Mouse (Mus musculus): ENCODE data around the gene Chd2. TPM values are rescaled to one million over a fixed set of nuclear protein-coding genes. Genes with fewer than 3 reads are reported as not detected.
A peak's percentile ranks its signal among the peaks of the same experiment; 100 is the strongest.

Gene Chd2
- total RNA-seq, 2 experiments from 2014 or later: 35.8 to 59.8 TPM

DNA sequence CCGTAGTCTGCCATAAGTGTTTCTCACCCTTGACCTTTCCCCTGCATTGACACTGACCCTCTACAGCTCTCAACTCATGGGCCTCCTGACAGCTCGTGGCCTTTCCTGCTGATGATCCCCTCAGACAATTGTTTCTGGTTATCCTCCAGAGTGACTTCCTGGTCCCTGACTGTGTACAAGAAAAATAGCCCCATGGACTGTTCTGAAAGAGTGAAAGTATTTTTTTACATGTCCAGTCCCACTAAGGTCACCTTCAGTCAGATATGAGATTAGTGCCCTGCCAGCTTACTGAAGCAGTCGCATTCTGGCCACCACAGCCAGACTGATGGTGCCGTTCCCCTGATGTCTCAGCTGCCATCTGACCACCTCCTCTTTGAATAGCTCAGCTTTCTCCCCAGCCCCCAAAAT, 26.1 kb upstream of the Chd2 start:
- DNase-seq (ENCODE audit: low spot score in 2 of 2): no peak
- intact Hi-C loops (cut with DNase I): no loop called here

DNA sequence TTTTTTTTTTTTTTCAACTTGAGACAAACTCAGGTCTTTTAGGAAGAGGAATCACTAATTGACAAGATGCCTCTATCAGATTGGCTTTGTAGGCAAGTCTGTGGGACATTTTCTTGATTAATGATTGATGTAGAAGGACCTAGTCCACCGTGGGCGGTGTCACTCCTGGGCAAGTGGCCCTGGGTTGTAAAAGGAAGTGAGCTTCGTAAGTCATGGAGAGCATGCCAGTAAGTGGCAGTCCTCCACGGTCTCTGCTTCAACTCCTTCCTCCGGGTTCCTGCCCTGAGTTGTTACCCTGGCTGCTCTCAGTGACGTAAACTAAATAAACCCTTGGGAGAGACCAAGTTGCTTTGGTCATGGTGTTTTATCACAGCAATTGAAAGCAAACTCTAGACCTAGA, 22.5 kb upstream of the Chd2 start:
- DNase-seq (ENCODE audit: low spot score in 2 of 2): no peak
- intact Hi-C loops (cut with DNase I): no loop called here

DNA sequence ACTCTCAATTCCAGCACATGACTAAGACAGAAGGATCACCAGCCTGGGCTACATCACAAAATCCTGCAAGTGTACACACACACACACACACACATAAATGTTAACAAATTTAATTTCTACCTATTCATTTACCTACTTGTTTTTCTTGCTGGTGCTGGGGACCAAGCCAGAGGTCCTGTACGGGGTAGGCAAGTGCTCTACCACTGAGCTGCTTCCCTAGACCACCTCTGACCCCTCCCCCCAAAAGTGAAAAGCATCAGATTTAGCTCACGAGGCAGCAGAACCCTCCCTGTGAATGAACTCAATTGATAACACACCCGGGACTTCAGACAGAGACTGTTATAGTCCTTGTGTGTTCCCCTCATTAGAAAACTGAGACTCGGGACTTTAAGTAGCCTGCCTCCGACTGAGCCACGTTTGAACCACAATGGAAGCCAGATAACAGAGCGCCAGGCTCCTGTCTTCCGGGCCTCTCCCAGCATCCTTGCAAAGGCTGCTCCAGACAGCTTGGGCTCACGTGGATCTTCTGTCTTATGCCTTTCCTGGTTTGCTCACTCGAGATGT, 19.9 kb upstream of the Chd2 start:
- DNase-seq (ENCODE audit: low spot score in 2 of 2): no peak
- intact Hi-C loops (cut with DNase I): no loop called here

DNA sequence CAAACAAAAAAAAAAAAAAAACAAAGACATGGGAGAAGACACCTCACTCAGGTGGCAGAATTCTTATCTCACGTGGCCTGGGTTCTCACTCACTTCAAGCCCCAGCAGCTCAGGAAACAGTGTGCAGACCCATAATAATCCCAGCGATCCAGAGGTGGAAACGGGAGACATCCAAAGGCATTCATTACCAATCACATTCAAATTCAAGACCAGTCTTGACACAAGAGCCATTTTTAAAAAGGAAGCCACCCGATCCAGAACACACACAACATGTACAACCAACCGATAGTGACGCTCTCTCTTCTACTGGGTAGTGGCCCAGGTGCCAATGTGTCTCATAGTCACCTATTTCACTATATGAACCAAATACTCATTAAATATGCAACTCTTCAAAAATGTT, 19.2 kb upstream of the Chd2 start:
- intact Hi-C loops (cut with DNase I): no loop called here

DNA sequence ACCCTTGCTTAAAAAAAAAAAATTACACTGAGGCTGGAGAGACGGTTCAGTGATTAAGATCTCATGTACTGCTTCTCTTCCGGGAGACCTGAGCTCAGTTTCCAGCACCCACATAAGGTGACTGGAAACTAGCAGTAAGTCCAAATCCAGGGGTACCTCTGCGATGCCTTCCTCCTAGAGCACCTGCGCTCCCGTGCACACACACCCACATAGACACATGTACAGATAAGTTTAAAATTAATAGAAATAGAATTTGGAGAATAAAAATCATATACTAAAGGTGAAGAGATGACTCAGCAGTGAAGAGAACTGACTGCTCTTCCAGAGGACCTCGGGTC, 18.2 kb upstream of the Chd2 start:
- DNase-seq (ENCODE audit: low spot score in 2 of 2): no peak
- intact Hi-C loops (cut with DNase I): loop anchor here (5.0 kb wide), 1 partner anchor 32 kb away; no protein-coding TSS in a partner anchor

More for the DNA sequence above, 19.2 kb upstream of the Chd2 start:
- DNase-seq (ENCODE audit: low spot score in 2 of 2): no peak

DNA sequence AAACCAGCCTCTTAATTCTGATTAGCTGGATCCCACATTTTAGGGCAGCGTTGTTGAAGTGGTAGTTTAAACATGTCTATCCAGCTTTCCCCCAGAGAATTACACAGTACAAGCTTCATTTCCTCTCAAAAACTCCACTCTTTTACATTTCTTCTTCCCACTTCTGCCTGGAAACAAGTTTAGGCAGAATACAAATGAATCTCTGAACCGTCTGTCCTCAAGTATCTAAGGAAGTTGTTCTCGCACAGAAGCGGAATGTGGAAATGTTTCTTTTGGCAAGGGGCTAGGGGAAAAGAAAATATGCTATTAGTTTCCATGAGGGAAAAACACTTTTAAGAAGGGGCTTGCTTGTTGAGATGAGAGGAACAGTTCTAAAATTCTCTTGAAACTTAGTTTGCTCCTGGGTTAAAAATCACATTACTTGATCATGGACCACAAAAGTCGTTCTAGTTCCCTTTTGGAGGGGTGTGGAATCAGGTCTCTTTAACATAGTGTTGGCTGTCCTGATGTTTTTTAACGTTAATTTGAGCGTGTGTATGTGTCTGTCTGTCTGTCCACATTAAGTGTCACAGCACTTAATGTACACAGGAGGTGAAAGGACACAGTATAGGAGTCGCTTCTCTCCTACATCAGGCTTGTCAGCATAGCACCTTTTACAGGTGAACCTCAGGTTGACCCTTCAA, 17.7 kb upstream of the Chd2 start:
- intact Hi-C loops (cut with DNase I): loop anchor here (5.0 kb wide), 1 partner anchor 33 kb away; no protein-coding TSS in a partner anchor
- no peak for DNase-seq (ENCODE audit: low spot score in 2 of 2)

DNA sequence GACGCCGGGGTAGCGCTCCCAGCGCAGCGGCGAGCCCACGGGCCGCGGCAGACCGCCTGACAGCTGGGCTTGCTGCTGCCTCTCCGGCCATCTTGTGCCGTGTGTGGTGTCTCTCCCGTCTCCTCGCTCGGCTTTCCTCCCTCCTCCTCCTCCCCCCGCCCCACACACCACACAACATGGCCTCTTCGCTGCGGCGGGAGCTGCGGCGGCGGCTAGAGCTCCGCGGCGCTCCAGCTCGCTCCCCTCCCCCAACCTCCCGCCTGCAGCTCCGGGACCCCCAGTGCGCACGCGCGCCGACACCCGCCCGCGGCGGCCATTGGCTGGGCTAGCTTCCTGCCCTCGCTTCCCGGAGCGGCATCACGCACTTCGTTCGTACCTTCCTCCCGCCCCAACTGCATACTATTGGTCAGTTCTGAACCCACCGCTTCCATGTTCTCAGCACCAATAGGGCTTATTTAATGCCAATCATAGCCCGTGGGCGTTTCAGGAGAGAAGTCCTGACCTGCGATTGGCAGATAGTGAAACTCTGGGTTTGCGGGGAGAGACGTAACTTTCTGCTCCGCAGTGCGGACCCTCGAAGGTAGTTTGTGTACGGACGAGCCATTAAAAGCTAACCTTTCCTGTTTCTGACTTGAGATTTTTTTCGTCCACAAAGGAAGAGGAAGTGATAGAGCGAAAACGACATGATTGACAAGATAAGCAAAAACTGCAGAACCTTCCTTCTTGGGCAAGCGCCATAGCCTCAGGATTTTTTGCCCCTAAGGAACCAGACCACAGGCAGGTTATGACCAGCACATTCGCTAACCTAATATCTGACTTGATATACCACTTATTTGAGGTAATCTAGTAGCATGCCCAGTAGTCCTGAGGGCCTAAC, 16.9 kb upstream of the Chd2 start:
- intact Hi-C loops (cut with DNase I): loop anchor here (1.0 to 5.0 kb wide), 2 partner anchors 34 to 60 kb away; no protein-coding TSS in a partner anchor
- DNase-seq (ENCODE audit: low spot score in 2 of 2): peak; percentile 99 to 100

DNA sequence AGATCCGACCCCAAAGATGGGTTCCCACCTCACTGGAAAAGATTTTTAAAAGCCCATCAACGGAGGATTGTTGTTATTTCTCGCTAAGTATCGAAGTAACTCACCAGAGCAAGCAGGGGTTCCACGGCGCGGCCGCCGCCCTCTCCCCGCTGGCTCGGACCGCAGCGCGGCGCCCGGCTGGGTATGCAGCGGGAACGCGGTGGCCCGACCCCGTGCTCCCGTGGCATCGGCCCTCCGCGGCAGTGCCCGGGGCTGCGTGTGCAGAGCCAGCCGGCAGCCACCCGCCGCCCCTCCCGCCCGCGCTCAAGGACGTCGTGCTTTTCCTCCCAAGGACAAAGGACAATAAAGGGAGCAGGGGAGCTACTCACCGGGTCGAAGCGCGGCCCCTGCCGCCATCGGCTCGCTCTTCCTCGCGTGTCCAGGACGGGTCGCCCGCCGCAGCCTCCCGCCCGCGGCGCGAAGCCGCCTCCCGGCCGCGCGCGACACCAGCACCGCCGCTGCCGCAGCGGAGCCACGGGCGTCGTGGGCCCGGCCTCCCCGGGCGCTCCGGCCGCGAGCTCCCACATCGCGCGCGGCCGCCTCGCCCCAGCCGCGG, 16.1 kb upstream of the Chd2 start:
- DNase-seq (ENCODE audit: low spot score in 2 of 2): peak; percentile 46 to 60
- intact Hi-C loops (cut with DNase I): loop anchor here (1.0 to 5.0 kb wide), 4 partner anchors 17 to 61 kb away; partner anchors contain the start of gene Chd2

DNA sequence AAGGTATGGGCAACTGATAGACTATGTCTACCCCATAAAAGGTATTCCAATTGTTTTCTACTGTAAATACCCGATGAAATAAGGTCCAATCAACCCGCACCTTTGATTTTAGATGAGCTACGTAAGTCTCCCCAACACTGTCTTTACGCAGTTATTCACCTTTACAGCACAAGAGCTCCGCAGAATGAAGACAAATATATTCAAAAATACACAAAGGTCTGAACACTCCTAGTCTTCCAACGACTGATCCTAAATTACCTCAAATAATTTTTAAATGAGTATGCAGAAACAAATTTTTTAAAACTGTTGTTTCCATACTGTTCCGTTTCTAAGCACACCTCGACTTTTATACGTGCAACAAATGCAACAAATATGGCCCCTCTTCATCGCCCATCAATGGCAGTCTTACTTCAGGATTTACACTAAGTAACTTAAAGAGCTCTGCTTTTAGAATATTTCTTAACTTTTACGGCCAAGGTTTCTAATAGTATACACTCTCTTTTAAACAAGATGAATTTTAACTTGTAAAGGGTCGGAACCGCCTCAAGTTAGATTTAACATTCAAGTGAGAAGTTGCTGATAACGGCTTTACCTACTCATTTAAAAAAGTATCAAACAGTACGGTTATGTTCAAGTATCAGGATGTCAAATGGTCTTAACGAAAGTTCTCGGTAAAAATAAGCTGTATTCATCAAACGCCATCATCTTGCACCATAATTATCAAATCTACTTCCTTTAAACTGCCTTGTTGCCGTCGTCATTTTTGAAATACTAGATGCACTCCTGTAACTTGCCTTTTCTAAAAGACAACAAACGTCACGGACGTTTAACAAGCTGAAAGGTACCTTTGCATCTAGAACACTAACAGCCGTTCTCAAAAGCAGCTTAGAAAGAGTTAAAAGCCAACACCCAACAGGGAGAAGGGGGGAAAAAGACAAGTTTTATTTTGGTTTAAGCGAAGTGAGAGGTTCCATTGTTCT, 15.3 kb upstream of the Chd2 start:
- intact Hi-C loops (cut with DNase I): loop anchor here (2.0 to 5.0 kb wide), 3 partner anchors 16 to 52 kb away; partner anchors contain the start of gene Chd2
- DNase-seq (ENCODE audit: low spot score in 2 of 2): no peak

DNA sequence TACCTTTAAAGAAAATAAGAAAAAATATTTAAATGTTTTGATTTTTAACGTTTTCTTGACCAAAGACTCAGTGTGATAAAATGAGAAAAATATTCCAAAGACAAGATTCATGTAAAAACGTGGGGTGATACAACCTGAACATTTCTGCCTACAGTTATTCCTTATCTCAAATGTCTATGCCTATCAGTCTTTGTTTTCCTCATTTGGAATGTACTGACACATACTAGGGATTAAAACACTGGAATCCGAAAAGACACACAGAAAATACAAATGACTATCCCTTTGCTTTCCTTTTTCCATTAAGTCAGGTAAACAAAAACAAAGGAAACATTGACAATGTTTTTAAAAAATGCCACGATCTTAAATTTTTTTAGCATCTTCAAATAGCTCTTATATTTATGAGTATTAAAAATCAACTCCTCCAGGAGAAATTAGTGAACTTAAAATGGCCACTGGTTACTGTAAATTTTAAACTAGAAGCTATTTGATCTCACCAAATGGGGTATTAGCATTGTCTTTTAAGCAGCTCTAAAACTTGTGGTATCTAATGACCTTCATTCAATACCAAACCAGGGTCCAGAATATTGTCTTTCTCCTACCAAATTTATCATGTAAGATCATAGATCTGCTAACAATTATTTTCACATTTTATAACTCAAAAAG, 14.4 kb upstream of the Chd2 start:
- intact Hi-C loops (cut with DNase I): loop anchor here (2.0 to 5.0 kb wide), 3 partner anchors 15 to 53 kb away; partner anchors contain the start of gene Chd2
- DNase-seq (ENCODE audit: low spot score in 2 of 2): no peak

DNA sequence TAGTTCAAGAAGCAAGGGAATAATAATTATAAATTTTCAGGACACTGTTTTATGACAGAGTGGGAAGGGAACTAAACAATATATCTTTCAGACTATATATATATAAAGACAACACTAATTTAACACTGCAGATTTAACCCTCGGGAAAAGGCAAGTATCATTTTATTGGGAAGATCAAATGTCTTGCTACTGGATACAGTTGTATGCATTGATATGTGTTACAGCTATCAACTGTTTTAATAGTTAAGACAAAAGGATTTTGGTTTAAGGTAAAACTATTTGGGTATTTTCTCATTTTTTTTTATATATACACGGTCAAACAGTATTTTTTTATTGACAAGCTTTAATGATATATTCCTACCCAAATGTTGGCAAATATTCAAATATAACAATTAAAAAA, 13.2 kb upstream of the Chd2 start:
- no peak for DNase-seq (ENCODE audit: low spot score in 2 of 2)
- intact Hi-C loops (cut with DNase I): loop anchor here (5.0 kb wide), 1 partner anchor 37 kb away; no protein-coding TSS in a partner anchor

DNA sequence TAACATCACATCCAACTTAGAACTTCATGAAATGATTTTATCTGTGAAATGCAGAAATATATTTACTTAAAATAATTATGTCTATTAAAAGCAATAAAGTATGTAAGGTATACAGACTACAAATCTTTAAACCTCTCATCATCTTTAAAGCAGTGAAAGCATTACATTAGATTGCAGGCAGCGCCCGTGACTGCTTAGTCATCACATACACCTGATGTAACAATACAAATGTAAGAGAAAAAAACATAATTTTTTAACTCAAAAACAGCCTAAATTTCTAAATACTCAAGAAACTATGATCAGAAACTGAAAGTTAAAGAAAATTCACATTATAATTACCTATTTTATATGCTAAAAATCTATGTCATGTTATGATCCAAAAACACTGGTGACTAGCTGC, 11.5 kb upstream of the Chd2 start:
- intact Hi-C loops (cut with DNase I): no loop called here
- no peak for DNase-seq (ENCODE audit: low spot score in 2 of 2)

DNA sequence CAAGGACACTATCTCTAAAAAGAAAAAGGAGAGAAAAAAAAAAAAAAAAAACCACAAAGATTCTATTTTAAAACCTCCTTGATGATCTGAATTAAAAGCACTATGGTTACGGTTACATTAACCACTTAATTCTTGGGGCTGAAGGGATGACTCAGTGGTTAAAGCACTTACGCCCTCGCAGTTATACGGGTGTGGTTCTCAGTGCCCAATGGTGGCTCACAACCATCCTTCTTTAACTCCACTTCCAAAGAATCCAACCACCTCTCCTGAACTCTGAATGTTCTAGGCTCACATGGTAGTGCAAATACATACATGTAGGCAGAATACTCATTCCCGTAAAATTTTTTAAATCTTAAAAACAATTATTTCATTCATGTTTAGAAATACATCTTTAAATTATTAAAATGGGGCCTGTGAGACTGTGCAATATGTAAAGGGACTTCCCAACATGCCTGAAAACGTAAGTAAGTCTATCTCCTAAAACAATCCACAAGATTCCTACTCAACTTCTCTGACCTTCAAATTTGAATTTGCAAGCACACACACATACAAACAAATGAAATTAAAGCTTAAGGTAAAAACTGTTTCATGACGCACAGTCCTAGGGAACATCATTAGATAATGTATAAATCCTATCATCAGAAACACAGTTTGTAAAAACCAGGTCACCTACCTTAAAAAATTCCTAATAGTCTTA, 10.6 kb upstream of the Chd2 start:
- intact Hi-C loops (cut with DNase I): no loop called here
- no peak for DNase-seq (ENCODE audit: low spot score in 2 of 2)

DNA sequence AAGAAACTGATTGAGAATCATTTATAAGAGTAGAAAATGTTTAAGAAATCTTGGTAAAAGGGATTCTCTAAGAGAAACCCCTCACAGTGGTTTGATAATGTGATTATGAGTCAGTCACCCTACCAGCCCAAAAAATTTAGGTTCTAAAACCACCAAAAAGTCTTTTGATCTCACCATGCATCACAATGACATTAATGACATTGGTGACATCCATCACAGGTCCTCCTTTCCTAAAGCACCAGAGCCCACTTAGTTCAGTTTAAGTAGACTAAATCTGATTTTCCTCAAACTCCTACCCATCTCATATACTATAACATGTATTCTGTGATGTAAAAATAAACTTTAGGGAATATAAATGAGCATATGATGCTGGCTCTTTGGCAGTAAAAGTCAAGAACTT, 9.7 kb upstream of the Chd2 start:
- DNase-seq (ENCODE audit: low spot score in 2 of 2): no peak
- intact Hi-C loops (cut with DNase I): no loop called here

DNA sequence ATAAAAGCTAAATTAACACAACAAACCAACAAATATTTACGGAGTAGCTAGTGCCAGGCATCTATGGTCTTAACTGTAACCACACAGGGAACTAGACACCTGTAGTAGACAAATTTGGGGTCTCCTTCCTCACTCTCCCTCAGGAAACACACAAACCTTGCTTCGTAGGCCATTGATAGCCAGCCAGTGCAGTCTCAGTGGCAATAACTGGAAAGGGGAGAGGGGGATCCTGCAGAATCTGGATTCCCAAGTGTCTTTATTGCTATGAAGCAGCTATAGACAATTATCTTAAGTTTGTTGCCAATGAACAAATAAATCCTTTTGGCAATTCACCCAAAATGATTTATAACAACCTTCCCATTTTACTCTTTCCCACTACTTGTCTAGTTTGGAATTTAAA, 6.4 kb upstream of the Chd2 start:
- DNase-seq (ENCODE audit: low spot score in 2 of 2): no peak
- intact Hi-C loops (cut with DNase I): no loop called here

DNA sequence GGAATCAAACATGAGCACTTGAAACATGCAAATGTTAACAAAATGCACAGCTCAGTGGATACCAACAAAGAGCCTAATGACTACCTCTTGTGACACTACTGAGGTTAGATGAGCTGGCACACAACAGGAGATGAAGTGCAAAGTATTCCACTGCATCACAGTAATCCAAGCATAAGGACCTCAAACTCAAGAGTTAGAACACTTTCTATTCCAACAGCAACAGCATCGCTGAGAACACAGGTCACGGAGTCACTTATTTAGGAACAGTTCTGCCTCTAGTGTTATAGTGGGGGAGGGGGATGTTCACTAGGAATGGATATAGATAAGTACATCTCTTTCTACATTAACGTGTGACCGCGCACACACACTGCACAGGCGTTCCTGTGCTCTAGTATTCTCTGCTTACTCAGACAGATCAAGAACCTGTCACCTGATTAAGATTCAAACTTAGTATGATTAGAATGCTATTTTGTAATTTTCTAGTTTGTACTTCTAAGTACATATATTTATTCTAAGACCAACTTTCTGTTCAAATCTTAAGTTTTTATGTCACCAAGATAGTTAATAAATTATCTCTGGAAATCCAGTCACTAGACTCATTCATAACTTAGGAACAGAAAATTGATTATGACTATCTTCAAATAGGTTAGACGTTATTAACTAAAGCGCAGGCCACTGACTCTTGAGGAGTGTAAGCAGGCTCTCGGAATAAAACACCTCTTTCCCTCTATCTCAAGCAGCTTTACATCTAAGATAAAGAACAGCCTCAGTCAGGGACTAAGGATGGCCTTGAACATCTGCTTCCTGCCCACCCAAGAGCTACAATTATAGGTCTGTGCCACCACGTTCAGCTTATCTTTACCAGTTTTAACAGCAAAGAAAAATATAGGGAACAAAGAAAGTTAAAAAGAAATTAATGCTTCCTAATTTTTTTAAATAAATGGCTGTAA, 5.2 kb upstream of the Chd2 start:
- intact Hi-C loops (cut with DNase I): no loop called here

DNA sequence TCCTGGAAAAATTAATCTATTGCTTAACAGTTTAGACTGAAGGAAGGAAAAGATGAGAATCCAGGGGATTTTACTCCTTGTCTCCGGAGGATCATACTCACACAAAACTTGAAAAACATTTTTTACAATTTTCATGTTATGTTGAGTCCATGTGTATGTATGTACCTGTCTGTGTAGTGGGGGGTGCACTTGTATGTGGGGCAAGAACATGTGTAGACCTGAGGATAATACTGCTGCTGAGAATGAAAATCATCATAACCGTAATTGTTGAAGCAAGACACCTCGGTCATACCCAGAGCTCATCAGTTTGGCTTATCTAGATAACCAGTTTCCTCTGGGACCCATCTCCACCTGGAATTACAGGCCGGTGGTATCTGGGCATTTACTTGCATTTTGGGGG, 3.4 kb upstream of the Chd2 start:
- intact Hi-C loops (cut with DNase I): no loop called here
- DNase-seq (ENCODE audit: low spot score in 2 of 2): no peak

More for the DNA sequence above, 5.2 kb upstream of the Chd2 start:
- DNase-seq (ENCODE audit: low spot score in 2 of 2): no peak

Data from left cerebral cortex, postnatal 36 days (tissue).